Mouse (Mus musculus): Measurements from ENCODE around the gene Tie1.
"Not testable (repeated sequence)": the region's sequence is repeated elsewhere in the genome, so short reads cannot be mapped to it uniquely, and the experiment has no call there.

Tie1 gene

DNA sequence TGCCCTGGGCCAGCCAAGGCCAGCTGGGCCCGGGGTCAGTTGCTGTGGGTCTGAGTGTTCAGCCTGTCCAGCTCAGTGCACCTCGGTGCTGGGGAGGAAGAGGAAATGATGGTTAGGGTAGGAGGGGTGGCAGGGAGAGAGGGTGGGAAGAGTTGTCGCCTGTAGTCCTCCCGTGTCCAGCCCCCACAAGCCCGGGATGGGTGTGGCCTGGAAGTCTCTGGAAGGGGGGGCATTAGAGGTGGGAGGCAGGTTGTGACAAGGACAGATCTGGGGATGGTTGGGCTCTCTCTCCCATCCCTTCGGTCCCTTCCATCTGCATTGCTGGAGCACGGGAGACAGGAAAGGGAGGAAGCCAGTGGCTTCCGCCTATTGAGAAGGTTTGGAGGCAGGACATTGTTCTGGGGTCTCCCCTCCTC is at the start of gene Tie1:
Gene Tie1 (minus strand): TSS at position 345 of the 416 bp plus-strand sequence.
- DNase-seq (ENCODE audit: low spot score in 2 of 2) = no peak

DNA sequence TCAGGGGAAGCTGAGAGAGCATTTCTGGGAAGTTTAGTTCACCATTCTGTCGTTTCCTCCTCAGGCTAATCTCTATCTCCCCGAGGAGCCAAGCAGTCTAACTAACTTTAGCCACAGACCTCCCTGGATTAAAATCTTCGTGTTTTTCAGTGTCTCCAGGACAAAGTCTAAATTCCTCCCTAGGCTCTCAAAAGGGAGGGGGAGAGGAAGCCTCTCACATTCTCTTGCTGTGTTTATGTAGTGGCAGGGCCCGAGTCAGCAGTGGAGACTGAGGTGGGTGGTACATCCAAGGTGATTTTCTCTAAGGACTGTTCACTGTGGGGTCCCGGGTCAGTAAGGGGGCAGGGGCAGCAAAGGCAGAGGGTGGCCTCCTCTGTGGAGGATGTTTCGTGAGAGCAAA is 47.9 kb upstream of the Tie1 start:
- DNase-seq (ENCODE audit: low spot score in 2 of 2) = no peak

GRCm38 (mm10) chr4:118535610-118536009 is 45.7 kb upstream of the Tie1 start:
- DNase-seq (ENCODE audit: low spot score in 2 of 2) = no peak

- DNase-seq (ENCODE audit: low spot score in 2 of 2) = no peak
Observed at GRCm38 (mm10) chr4:118533605-118534004, 43.7 kb upstream of the Tie1 start.

DNA sequence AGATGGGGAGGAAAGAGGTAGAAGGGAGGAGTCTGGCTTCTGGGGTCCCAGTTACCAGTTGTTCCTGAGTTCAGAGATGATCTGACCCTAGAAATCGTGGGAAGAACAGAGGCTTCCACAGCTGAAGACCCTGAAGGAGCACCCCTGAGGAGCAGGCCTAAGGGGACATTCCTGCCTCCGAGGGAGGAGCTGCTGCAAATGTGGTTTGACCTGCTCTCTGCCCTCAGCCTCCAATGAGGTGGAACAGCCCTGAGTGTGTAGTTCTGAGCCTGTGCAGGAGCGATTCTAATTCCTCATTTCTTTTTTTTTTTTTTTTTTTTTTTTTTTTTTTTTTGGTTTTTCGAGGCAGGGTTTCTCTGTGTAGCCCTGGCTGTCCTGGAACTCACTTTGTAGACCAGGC is 43.3 kb upstream of the Tie1 start:
- no peak for DNase-seq (ENCODE audit: low spot score in 2 of 2)

DNA sequence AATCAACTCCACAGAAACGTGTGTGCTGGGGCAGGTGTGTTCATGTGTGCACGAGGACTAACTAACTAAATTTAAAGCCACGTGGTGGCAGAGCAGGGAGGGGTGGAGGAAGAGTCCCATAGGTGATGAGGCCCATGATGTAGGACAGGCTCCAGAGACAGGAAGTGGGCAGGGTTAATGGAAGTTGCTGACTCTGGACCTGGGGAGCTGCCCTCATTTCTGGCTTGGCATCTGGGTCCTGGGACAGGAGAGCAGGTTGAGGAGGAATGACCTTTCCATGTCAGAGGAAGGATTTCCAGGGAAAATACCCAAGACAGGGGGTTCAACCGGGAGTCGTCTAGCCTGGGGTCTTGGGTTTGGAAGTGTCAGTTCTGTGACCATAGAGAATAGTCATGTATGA is 42.8 kb upstream of the Tie1 start:
- DNase-seq (ENCODE audit: low spot score in 2 of 2) = no peak

DNA sequence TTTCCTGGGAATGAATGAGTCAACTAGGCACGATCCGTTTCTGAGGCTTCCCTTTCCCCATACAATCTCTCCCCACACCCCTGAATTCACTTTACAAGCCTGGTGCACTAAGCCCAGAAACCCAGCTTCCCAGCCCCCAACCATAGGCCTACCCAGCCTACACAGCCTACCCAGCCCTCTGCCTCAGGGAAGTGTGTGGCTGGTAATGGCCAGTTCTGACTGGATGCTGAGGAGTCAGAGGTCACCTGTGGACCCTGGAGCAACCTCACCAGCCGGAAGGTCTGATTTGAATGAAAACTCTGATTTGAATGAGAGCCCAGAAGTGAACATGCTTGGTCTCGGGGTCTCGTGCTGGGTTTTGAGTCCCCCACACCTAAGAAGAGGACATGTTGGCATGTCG is 37.9 kb upstream of the Tie1 start:
- no peak for DNase-seq (ENCODE audit: low spot score in 2 of 2)

- no peak for DNase-seq (ENCODE audit: low spot score in 2 of 2)
Observed at GRCm38 (mm10) chr4:118527335-118527681, 37.4 kb upstream of the Tie1 start.

GRCm38 (mm10) chr4:118526408-118527334 is 36.8 kb upstream of the Tie1 start, which contains the start of gene 2610528J11Rik:
Gene 2610528J11Rik (plus strand): TSS chr4:118526999.
- DNase-seq (ENCODE audit: low spot score in 2 of 2) = no peak

DNA sequence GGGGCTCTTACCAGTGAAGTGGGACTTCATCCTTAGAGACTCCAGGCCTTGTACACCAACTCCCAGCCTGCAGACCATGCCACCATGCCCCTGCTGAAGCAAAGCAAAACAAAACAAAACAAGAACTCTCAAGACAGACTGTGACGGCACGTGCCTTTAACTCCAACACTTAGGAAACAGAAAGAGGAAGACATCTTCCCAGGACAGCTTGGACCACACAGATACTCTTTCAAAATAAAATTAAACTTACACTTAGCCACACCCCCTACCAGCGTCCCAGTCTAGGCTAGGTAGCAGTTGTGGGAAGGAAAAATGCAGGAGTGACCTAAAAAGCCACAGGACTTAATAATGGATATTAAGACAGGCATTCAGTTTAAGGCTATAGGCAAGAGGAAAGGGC is 35.9 kb upstream of the Tie1 start:
- no peak for DNase-seq (ENCODE audit: low spot score in 2 of 2)

GRCm38 (mm10) chr4:118523976-118524375 is 34.1 kb upstream of the Tie1 start:
- no peak for DNase-seq (ENCODE audit: low spot score in 2 of 2)

DNA sequence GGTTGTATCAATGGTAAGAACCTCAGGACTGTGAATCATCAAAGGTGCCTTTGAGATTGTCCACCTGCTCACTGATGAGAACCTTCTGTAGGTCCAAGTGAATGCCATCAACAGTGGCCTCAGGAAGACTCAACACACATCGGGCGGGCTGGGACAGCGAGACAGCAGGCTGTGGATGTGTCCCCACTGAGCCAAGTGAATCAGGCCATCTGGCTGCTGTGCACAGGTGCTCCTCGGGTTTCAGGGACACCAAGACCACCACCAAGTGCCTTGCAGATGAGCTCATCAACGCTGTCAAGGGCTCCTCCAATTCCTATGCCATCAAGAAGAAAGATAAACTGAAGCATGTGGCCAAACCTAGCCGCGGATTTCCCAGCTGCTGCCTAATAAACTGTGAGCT is 32.4 kb upstream of the Tie1 start:
- DNase-seq (ENCODE audit: low spot score in 2 of 2) = no peak

DNA sequence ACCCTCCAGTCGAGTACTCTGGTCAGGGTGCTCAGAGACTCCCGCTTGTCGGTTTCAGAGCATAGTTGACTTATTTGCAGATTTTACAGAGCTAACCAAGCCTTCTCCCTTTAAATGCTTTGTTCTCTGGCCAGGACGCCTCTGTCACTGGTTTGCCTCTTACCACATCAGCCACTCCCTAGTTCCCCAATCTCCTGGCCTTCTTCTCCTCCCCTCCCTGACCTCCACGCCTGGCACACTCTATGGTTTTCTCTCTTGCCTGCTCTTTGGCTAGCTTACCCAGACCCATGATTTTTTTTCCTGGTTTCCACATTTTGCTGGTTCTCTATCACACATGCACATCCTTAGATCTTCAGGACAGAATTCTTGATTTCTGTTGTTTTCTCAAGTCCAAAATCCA is 28.3 kb upstream of the Tie1 start:
- no peak for DNase-seq (ENCODE audit: low spot score in 2 of 2)

GRCm38 (mm10) chr4:118517497-118518146 is 27.8 kb upstream of the Tie1 start:
- no peak for DNase-seq (ENCODE audit: low spot score in 2 of 2)

DNA sequence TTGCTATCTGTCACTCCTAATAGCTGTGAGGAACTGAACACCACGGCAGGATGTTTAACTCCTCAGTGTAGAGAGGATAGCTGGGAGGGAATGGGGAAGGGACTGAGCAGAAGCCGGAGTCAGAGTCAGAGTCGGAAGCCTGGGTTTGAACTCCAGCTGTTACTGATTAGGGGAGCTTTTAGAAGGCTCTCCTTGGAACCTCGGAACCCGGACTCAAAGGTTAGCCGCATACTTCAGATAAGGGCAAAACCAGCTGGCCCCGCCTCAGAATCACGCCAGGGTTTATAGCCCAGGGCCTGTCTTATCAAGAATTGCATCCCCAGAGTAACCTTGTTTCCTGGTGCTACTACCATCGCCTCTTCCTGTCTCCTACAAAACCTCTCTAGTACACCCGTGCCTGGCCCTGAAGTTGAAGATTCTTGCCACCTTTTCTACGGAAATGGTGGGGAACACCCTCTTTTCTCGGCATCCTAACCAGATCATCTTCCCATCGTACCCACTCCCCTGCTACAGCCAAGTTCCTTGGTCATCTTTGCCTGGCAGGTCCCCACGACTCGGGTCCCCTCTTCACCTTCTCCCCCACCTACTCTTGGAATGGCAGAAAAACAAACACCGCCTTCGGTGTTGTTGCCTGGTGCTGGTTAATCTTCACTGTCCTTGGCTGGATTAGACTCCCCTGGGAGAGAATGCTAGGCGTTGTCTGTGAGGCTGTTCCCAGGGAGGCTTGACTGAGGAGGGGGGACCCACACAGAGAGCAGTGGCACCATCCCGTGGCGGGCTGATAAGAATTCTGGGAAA is 27.0 kb upstream of the Tie1 start:
- DNase-seq (ENCODE audit: low spot score in 2 of 2) = no peak

DNA sequence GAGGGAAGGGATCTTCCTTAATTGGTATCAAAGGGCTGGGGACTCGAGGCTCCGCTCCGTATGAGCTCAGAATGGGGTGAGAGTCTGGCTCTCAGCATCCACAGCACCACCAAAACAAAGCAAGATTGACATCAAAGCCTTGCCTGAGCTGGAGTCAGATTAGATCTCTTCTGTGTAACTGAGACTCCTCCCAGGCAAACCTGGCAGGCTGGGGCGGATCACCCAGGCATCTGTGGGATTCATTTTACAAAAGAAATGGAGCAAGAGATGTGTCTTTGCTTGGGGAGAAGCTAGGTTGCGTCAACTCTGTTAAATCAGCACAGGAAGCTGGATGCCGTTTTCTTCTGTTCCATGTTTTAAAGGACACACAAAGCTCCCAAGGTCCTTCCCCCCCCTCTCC is 19.2 kb upstream of the Tie1 start:
- no peak for DNase-seq (ENCODE audit: low spot score in 2 of 2)

GRCm38 (mm10) chr4:118507171-118507570 is 17.3 kb upstream of the Tie1 start:
- not testable (repeated sequence) for DNase-seq (ENCODE audit: low spot score in 2 of 2)

DNA sequence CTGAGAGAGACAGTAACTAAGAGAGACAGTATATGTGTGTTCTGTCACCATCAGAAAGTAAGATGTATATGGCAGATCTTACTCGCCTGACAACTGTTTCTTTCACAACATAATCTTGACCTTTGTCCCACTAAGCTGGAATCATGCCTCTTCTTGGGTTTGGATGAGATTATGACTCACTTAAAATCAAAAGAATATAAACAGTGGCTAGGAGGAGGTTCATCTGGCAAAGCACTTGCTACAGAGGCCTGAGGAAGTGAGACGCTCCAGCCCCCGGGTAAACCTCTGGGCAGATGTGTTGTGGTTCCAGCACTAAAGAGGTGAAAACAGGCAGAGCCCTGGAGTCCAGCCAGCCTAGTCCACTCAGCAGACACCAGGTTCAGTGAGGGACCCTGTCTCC is 15.7 kb upstream of the Tie1 start:
- DNase-seq (ENCODE audit: low spot score in 2 of 2) = no peak

DNA sequence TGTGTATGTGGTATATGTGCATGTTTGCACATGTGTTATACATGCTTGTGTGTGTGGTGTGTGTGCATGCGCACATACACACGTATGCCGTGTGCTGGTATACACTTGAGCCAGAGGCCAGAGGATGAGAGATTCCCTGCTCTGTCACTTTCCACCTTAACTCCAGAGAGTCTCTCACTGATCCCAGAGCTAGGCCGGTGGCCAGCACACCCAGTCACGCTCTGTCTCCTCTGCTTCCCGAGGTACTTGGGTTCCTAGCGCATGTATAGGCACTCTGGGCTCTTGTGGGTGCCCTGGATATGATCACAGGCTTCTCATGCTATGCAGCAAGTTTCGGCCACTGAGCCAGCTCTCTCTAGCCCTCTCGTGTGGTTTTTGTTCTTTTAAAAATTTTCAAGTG is 10.9 kb upstream of the Tie1 start:
- no peak for DNase-seq (ENCODE audit: low spot score in 2 of 2)

DNA sequence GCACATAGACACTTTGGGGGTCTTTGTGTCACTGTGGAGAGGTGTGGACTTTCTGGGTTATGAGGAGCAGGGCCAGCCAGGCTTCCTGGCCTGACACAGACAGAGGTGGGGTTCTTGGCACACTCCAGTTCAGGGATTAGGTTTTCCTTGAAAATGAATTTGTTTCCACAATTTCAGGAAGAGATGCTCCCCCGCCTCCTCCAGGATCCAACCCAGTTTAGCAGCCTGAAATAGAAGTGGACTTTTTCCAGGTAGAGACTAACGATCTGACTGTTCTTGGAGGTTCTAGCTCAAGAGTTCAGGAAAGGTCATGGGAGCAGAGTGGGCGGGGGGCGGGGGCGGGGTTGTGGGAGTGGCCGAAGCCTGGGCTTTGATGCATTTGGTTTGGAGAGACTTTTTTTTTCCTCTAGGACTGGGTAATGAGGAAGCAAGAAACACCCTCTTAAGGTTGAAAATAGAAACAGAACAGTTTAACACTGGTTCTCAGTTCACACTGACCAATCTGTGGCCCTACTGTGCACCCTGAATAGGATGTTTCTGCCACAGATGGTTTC is 10.4 kb upstream of the Tie1 start:
- peak; percentile 23 to 55 for DNase-seq (ENCODE audit: low spot score in 2 of 2)

GRCm38 (mm10) chr4:118490461-118490860 is 600 bp upstream of the Tie1 start:
- no peak for DNase-seq (ENCODE audit: low spot score in 2 of 2)
